Mouse (Mus musculus) MEL (cell line): ENCODE data around the gene Kif4.

Experiments used
- CTCF ChIP-seq, 3 experiments: IDR thresholded peaks in 2 of 3; conservative IDR thresholded peaks in 1 of 3; 2 replicates each; pipeline ENCODE4 v1.5.1; 2011 to 2012; ENCODE audit warnings: low read length in 3 of 3, low read depth in 2 of 3, mild to moderate bottlenecking in 2 of 3, improper control_type of control experiment in 1 of 3, inconsistent platforms in 1 of 3, mixed read lengths in 1 of 3, moderate library complexity in 1 of 3; ENCODE audit not compliant: control insufficient read depth in 1 of 3, insufficient read depth in 1 of 3, poor library complexity in 1 of 3, severe bottlenecking in 1 of 3
- ELF1 ChIP-seq: IDR thresholded peaks from 2 replicates; pipeline ENCODE4 v1.6.1; 2014; ENCODE audit warnings: low read depth, mild to moderate bottlenecking, inconsistent platforms, low read length, improper control_type of control experiment, moderate library complexity
- GABPA ChIP-seq: IDR thresholded peaks from 2 replicates; pipeline ENCODE4 v1.6.1; 2012; ENCODE audit warnings: low read depth, mild to moderate bottlenecking, inconsistent platforms, low read length, improper control_type of control experiment, moderate library complexity
- JUND ChIP-seq: IDR thresholded peaks from 2 replicates; pipeline ENCODE4 v1.6.1; 2011; ENCODE audit warnings: low read depth, mild to moderate bottlenecking, improper control_type of control experiment, low read length
- MXI1 ChIP-seq: IDR thresholded peaks from 2 replicates; pipeline ENCODE4 v1.6.1; 2011; ENCODE audit warnings: mild to moderate bottlenecking, low read depth, low read length, improper control_type of control experiment
- MYB ChIP-seq: IDR thresholded peaks from 2 replicates; pipeline ENCODE4 v1.6.1; 2011; ENCODE audit warnings: mild to moderate bottlenecking, low read depth, low read length, improper control_type of control experiment
- POLR2A ChIP-seq, 2 experiments: IDR thresholded peaks; 2 replicates each; pipeline ENCODE4 v1.6.1; 2011 to 2012; ENCODE audit warnings: low read length in 2 of 2, mild to moderate bottlenecking in 2 of 2, control low read depth in 1 of 2, improper control_type of control experiment in 1 of 2, low read depth in 1 of 2, moderate library complexity in 1 of 2; ENCODE audit not compliant: control insufficient read depth in 1 of 2, insufficient read depth in 1 of 2, poor library complexity in 1 of 2
- SMC3 ChIP-seq: IDR thresholded peaks from 2 replicates; pipeline ENCODE4 v1.6.1; 2011; ENCODE audit warnings: low read depth, low read length, improper control_type of control experiment
- TAL1 ChIP-seq: IDR thresholded peaks from 2 replicates; pipeline ENCODE4 v1.6.1; 2012; ENCODE audit warnings: mild to moderate bottlenecking, inconsistent platforms, low read length, moderate library complexity, mixed read lengths
- USF1 ChIP-seq: IDR thresholded peaks from 2 replicates; pipeline ENCODE4 v1.6.1; 2014; ENCODE audit warnings: low read depth, mild to moderate bottlenecking, inconsistent platforms, low read length, improper control_type of control experiment, moderate library complexity
- ZNF384 ChIP-seq: IDR thresholded peaks from 2 replicates; pipeline ENCODE4 v1.6.1; 2012; ENCODE audit warnings: low read depth, mild to moderate bottlenecking, inconsistent platforms, low read length, improper control_type of control experiment

DNA sequence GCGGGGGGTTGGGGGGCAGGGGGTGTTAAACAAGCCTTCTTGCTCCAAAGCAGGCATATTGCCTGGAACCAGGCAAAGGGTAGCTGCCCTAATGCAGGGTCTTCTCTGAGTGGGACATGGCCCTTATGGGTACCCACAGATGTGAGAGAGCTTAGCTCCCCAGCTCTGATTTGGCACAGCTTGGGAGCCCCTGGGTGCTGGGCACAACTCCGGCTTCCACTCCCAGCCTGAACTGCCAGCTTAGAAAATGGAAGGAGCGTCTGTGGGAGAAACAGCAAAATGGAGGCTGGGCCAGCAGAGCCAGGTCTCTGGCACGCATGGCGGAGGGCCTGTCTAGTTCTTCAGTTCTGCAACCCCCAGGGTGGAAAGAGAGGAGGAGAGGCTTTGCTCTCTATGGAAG is 143.7 kb downstream of the Kif4 start:
- TF ChIP-seq MYB (no peak), JUND (no peak), TAL1 (no peak), CTCF (IDR thresholded peaks at IDR 0.05 in 2 of 3, conservative IDR thresholded peaks at IDR 0.05 in 1 of 3; ENCODE audit: control insufficient read depth in 1 of 3, insufficient read depth in 1 of 3, low read depth in 2 of 3, low read length in 3 of 3, poor library complexity in 1 of 3, severe bottlenecking in 1 of 3) (no peak), GABPA (no peak), ZNF384 (no peak), POLR2A (IDR thresholded peaks at IDR 0.05; ENCODE audit: control insufficient read depth in 1 of 2, insufficient read depth in 1 of 2, low read depth in 1 of 2, low read length in 2 of 2, poor library complexity in 1 of 2) (no peak), ELF1 (no peak), USF1 (no peak), MXI1 (no peak), SMC3 (no peak)
